Mouse (Mus musculus): Measurements from ENCODE around the gene Dhcr7. TPM values are rescaled to one million over a fixed set of nuclear protein-coding genes. Genes with fewer than 3 reads are reported as not detected.

The Dhcr7 gene
- polyA plus RNA-seq, 1 experiment from 2014 or later = 54.5 TPM

Small RNA genes within 50 kb of the gene (microRNA-seq; reads per million reads assigned to microRNA genes)
- gene Gm22064 = not detected

Other genes with a start within 250 kb of the Dhcr7 start
- 57.8 and 66.1 TPM in 2 replicates for gene Cars, start 223.1 kb upstream of the Dhcr7 start, polyA plus RNA-seq (2015; fragmentation: Nextera tagmentation; extraction: Ambion mirVana)
- gene Tnfrsf26, start 194.4 kb upstream of the Dhcr7 start, polyA plus RNA-seq (2015; fragmentation: Nextera tagmentation; extraction: Ambion mirVana) = 0.28 and 0.36 TPM in 2 replicates
- 4.2 and 4.7 TPM in 2 replicates for gene Tnfrsf22, start 173.5 kb upstream of the Dhcr7 start, polyA plus RNA-seq (2015; fragmentation: Nextera tagmentation; extraction: Ambion mirVana)
- 0.76 and 1.2 TPM in 2 replicates for gene Tnfrsf23, start 137.3 kb upstream of the Dhcr7 start, polyA plus RNA-seq (2015; fragmentation: Nextera tagmentation; extraction: Ambion mirVana)
- gene Osbpl5, start 66.2 kb upstream of the Dhcr7 start, polyA plus RNA-seq (2015; fragmentation: Nextera tagmentation; extraction: Ambion mirVana) = 27.6 and 31.4 TPM in 2 replicates
- gene Mrgprg, start 56.2 kb upstream of the Dhcr7 start, polyA plus RNA-seq (2015; fragmentation: Nextera tagmentation; extraction: Ambion mirVana) = not detected in 2 replicates
- 3.8 and 4.0 TPM in 2 replicates for gene Mrgpre, start 38.6 kb upstream of the Dhcr7 start, polyA plus RNA-seq (2015; fragmentation: Nextera tagmentation; extraction: Ambion mirVana)
- gene Nadsyn1, start 296 bp upstream of the Dhcr7 start, polyA plus RNA-seq (2015; fragmentation: Nextera tagmentation; extraction: Ambion mirVana) = 5.4 and 7.6 TPM in 2 replicates
- gene Gm498, start 43.7 kb downstream of the Dhcr7 start, polyA plus RNA-seq (2015; fragmentation: Nextera tagmentation; extraction: Ambion mirVana) = not detected in 2 replicates
- 6.5 and 6.8 TPM in 2 replicates for gene Shank2, start 178.8 kb downstream of the Dhcr7 start, polyA plus RNA-seq (2015; fragmentation: Nextera tagmentation; extraction: Ambion mirVana)